Mouse (Mus musculus) kidney, postnatal 0 days (tissue): ENCODE measurements around the gene Phkb. TPM values are rescaled to one million over a fixed set of nuclear protein-coding genes. Genes with fewer than 3 reads are reported as not detected.

Source experiments
- ATAC-seq: fragments of 200-750 bp; cut with Nextera tagmentation; replicated peaks from 2 replicates; pipeline ENCODE4 v1.8.0; 2017; ENCODE audit warnings: low read depth, moderate number of reproducible peaks, moderate TSS enrichment, moderate library complexity; ENCODE audit not compliant: low FRiP score
- DNase-seq: peaks from one replicate; pipeline ENCODE4 v3.0.0-alpha.2; 2016; ENCODE audit warnings: low spot score
- H3K27ac ChIP-seq: fragments of 300-500 bp; sonication (generic); 2 replicates; pipeline ENCODE4 v1.5.1; 2014; ENCODE audit warnings: mild to moderate bottlenecking
- H3K27me3 ChIP-seq: fragments of 300-500 bp; sonication (generic); 2 replicates; pipeline ENCODE4 v1.6.1; 2014; ENCODE audit warnings: low read length, mixed read lengths; ENCODE audit not compliant: insufficient read depth
- H3K36me3 ChIP-seq: fragments of 300-500 bp; sonication (generic); 2 replicates; pipeline ENCODE4 v1.6.1; 2014; ENCODE audit warnings: low read length, mixed read lengths; ENCODE audit not compliant: insufficient read depth
- H3K4me1 ChIP-seq: fragments of 300-500 bp; sonication (generic); replicated peaks from 2 replicates; pipeline ENCODE4 v1.6.1; 2014; ENCODE audit warnings: antibody characterized with exemption, low read length, mixed read lengths; ENCODE audit not compliant: insufficient read depth
- H3K4me2 ChIP-seq: fragments of 300-500 bp; sonication (generic); 2 replicates; pipeline ENCODE4 v1.6.1; 2014; ENCODE audit warnings: mild to moderate bottlenecking, low read length, moderate library complexity, mixed read lengths
- H3K4me3 ChIP-seq: fragments of 300-500 bp; sonication (generic); replicated peaks from 2 replicates; pipeline ENCODE4 v1.5.1; 2014; ENCODE audit warnings: low read depth, low read length
- H3K9ac ChIP-seq: fragments of 300-500 bp; sonication (generic); 2 replicates; pipeline ENCODE4 v1.6.1; 2014; ENCODE audit warnings: low read depth, low read length
- H3K9me3 ChIP-seq: fragments of 300-500 bp; sonication (generic); replicated peaks from 2 replicates; pipeline ENCODE4 v1.6.1; 2016; ENCODE audit warnings: low read length, inconsistent platforms, mixed read lengths
- CTCF ChIP-seq: IDR thresholded peaks from 2 replicates; pipeline ENCODE4 v1.5.1; 2016; ENCODE audit warnings: antibody characterized with exemption, low read depth, mild to moderate bottlenecking, moderate library complexity
- WGBS: fragments of 180-500 bp; shearing (Covaris S2); extraction: QIAGEN DNeasy Blood & Tissue Kit; methylation state at CpG from one replicate; pipeline ENCODE4 v1.1.7; 2014; 5-methylcytosine and 5-hydroxymethylcytosine counted together
- polyA plus RNA-seq: library from polyadenylated mRNA; unstranded; fragments of >200 nt; fragmentation: Nextera tagmentation; extraction: Ambion mirVana; gene quantifications from 2 replicates; pipeline ENCODE4 v1.2.1, GENCODE M21; 2015

The Phkb gene
- polyA plus RNA-seq, 1 experiment from 2014 or later, result 44.8 TPM

- H3K9ac ChIP-seq, result no peak overlapping the region
- H3K36me3 ChIP-seq, result no peaks in the 10 kb centered on the region
- 0 out of 2 replicates have a peak overlapping the region, but pooled peaks have one; percentile 19 for H3K27ac ChIP-seq
- no peaks in the 10 kb centered on the region for H3K4me1 ChIP-seq
- WGBS, result 51% methylated on average over 2 of the region's 2 CpGs
- H3K27me3 ChIP-seq, result no peaks in the 10 kb centered on the region
- DNase-seq (peak; percentile 86), ATAC-seq (no peak)
- H3K4me2 ChIP-seq, result no peak overlapping the region
- no peaks in the 10 kb centered on the region for H3K9me3 ChIP-seq
- TF ChIP-seq CTCF, result no peak
- no peak overlapping the region for H3K4me3 ChIP-seq
Measured at GRCm38 (mm10) chr8:85871660-85872059, 30.9 kb downstream of the Phkb start.

GRCm38 (mm10) chr8:85877976-85878375 lies 37.2 kb downstream of the Phkb start:
- Histone ChIP-seq H3K4me1 (no peaks in the 10 kb centered on the region), H3K9ac (no peak overlapping the region), H3K4me2 (no peak overlapping the region), H3K9me3 (no peaks in the 10 kb centered on the region), H3K36me3 (peaks cover 7% of the 10 kb centered on the region; the same call in 1 of the 2 replicates), H3K4me3 (no peak overlapping the region), H3K27ac (no peak overlapping the region), H3K27me3 (no peaks in the 10 kb centered on the region)
- DNase-seq (no peak), ATAC-seq (no peak)
- no peak for TF ChIP-seq CTCF
- 93% methylated on average over 8 of the region's 8 CpGs for WGBS

- Histone ChIP-seq H3K27ac (no peak overlapping the region), H3K4me1 (no peaks in the 10 kb centered on the region), H3K4me2 (no peak overlapping the region), H3K36me3 (peaks cover 7% of the 10 kb centered on the region; the same call in 1 of the 2 replicates), H3K27me3 (no peaks in the 10 kb centered on the region), H3K9me3 (no peaks in the 10 kb centered on the region), H3K9ac (no peak overlapping the region), H3K4me3 (no peak overlapping the region)
- ATAC-seq, result no peak
- TF ChIP-seq CTCF, result no peak
- DNase-seq, result no peak
- 89% methylated on average over 7 of the region's 7 CpGs for WGBS
Measured at GRCm38 (mm10) chr8:85879624-85880023, 38.9 kb downstream of the Phkb start.

- Histone ChIP-seq H3K4me1 (no peaks in the 10 kb centered on the region), H3K36me3 (peaks cover 7% of the 10 kb centered on the region; the same call in 1 of the 2 replicates), H3K9me3 (no peaks in the 10 kb centered on the region), H3K4me3 (no peak overlapping the region), H3K27me3 (no peaks in the 10 kb centered on the region), H3K4me2 (no peak overlapping the region), H3K9ac (no peak overlapping the region), H3K27ac (no peak overlapping the region)
- 84% methylated on average over 3 of the region's 3 CpGs for WGBS
- TF ChIP-seq CTCF, result no peak
- DNase-seq, result no peak
- no peak for ATAC-seq
Measured at GRCm38 (mm10) chr8:85884811-85885210, 44.1 kb downstream of the Phkb start.

- 100% methylated on average over 2 of the region's 2 CpGs for WGBS
- no peaks in the 10 kb centered on the region for H3K9me3 ChIP-seq
- H3K27ac ChIP-seq, result no peak overlapping the region
- H3K4me3 ChIP-seq, result no peak overlapping the region
- H3K9ac ChIP-seq, result no peak overlapping the region
- H3K4me1 ChIP-seq, result no peaks in the 10 kb centered on the region
- no peaks in the 10 kb centered on the region for H3K27me3 ChIP-seq
- H3K4me2 ChIP-seq, result no peak overlapping the region
- DNase-seq (no peak), ATAC-seq (no peak)
- TF ChIP-seq CTCF, result no peak
- peaks cover 4% of the 10 kb centered on the region; the same call in 1 of the 2 replicates for H3K36me3 ChIP-seq
Measured at GRCm38 (mm10) chr8:85897636-85898035, 56.9 kb downstream of the Phkb start.

GRCm38 (mm10) chr8:85924991-85925390 lies 84.2 kb downstream of the Phkb start:
- no peak overlapping the region for H3K27ac ChIP-seq

GRCm38 (mm10) chr8:85925574-85925973 lies 84.8 kb downstream of the Phkb start:
- no peaks in the 10 kb centered on the region for H3K36me3 ChIP-seq
- H3K9ac ChIP-seq, result no peak overlapping the region
- no peak for TF ChIP-seq CTCF
- DNase-seq (no peak), ATAC-seq (no peak)
- H3K27me3 ChIP-seq, result no peaks in the 10 kb centered on the region
- no peaks in the 10 kb centered on the region for H3K9me3 ChIP-seq
- WGBS, result 74% methylated on average over 1 of the region's 1 CpGs
- H3K27ac ChIP-seq, result no peak overlapping the region
- no peak overlapping the region for H3K4me3 ChIP-seq
- no peaks in the 10 kb centered on the region for H3K4me1 ChIP-seq
- H3K4me2 ChIP-seq, result no peak overlapping the region

More at GRCm38 (mm10) chr8:85924991-85925390, 84.2 kb downstream of the Phkb start:
- no peaks in the 10 kb centered on the region for H3K9me3 ChIP-seq
- ATAC-seq (no peak), DNase-seq (peak; percentile 28)
- no peak overlapping the region for H3K9ac ChIP-seq
- no peaks in the 10 kb centered on the region for H3K4me1 ChIP-seq
- H3K27me3 ChIP-seq, result no peaks in the 10 kb centered on the region
- H3K36me3 ChIP-seq, result no peaks in the 10 kb centered on the region
- no peak for TF ChIP-seq CTCF
- no peak overlapping the region for H3K4me2 ChIP-seq
- no peak overlapping the region for H3K4me3 ChIP-seq
